Mouse (Mus musculus): ENCODE data around the gene Rplp0.

Rplp0 gene

DNA sequence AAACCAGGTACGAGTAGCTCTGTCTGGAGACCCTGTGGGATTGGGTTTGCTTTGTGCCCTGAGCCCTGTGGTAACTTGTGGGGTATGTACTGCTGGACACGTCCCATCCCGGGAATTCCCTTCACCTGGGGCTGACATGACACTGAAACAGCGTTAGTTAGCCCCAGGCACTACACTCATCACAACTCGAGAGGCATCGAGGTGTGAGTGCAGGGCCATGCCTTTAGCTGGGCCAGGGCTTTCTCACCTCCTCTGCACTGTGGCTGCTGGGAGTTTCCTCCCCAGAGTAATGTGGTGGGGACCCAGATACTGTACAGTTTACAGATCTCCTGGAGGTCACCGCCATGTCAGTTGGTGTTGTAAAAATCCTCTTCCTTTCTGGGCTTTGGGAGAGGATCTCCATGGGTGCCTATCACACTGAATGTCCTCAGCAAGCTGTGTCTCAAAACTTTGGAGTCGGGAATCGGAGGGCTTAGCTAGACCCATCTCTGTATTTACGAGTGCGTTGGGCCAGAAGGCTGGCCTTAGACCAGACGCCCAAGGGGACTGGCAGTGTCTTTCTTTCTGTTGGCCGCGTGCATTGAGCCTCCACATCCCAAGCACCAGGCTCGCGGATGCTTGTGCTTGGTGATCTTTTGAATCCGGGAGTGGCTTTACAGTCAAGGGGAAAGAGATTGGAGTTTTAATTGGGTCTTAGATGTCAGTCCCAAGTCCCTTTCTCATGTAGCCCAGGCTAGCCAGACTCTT, 32.6 kb upstream of the Rplp0 start:
- in situ Hi-C loops (cut with MboI, MseI), result no loop called here

DNA sequence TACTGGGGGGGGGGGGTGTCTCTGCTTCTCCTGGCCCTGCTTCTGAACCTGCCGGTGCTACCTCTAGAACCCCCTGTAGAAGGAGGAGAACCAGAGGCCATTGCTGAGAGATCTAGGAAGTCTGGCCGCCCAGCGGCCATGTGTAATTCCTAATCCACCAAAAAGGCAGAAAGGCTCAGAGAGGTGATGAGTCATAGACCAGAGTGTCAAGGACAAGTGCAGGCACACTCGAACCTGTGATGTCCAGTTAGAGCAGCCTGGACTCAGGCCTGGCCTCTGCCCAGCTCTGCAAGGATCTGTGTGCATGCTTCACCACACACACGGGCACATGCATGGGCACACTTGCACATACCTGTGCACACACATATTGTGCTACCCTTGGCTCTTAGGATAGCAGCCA, 31.1 kb upstream of the Rplp0 start:
- in situ Hi-C loops (cut with MboI, MseI), result no loop called here

DNA sequence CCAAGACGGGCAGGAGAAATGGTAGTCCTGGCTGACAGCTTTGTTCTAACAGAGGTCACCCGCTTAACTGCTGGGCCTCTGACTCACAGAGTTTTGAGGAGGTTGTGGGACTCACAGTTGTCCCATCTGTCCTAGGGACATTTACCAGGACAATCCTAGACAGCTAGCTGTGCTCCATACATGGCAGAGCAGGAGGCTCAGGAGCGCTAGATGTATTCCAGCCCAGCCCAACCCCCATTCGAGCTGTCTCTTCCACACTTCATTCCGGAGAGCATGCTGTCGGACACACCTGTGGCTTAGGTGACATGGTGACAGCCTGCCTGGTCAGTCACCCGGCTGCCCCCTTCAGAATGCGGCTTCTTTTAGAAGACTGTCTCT, 29.9 kb upstream of the Rplp0 start:
- in situ Hi-C loops (cut with MboI, MseI), result no loop called here

DNA sequence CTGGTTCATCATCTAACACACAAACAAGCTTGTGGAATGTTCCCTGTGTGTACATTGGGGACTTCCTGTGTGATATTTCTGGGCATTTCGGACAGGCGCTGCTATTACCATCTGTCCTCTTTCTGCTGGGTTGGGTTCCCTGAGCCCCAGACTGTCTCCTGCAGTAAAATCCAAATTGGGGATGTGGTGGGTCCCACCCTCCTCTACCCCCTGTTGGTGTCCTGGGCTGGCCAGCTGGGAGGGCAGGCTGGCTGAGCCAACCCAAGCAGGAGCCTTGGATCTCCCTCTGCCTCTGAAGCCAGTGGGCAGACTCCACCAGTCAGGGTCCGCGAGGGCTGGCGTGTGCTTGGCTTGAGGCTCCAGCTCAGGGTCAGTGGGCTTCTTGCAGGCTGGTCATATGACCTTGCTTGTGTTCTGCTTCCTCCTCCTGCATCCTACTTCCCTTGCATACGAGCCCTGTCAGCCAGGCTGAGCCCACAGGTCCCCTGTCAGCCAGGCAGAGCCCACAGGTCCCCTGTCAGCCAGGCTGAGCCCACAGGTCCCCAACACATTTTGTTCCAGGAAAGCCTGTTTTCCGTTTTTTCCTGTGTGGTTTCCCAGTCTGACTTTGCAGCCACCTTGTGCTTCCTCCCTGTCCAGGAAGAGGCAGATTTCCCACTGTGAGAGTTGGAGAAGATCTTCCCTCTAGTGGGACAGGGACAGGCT, 29.4 kb upstream of the Rplp0 start:
- in situ Hi-C loops (cut with MboI, MseI), result no loop called here

DNA sequence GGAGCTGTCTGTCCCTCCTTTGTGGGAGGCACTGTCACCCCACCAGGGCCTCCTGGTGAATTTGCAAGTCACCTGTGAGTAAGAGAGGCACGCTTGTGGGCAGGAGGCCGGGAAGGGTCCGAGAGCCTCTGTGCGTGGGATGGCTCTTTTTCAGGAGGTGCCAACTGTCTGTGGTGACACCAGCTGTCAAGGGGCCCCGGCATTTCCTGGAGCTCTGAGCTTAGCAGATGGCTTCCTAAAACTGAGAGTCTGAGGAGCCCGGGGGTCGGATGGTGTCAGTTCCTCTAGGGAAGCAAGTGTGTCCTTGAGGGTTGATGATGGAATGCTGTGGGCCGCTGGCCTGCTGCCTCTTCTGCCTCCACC, 28.8 kb upstream of the Rplp0 start:
- in situ Hi-C loops (cut with MboI, MseI), result no loop called here

DNA sequence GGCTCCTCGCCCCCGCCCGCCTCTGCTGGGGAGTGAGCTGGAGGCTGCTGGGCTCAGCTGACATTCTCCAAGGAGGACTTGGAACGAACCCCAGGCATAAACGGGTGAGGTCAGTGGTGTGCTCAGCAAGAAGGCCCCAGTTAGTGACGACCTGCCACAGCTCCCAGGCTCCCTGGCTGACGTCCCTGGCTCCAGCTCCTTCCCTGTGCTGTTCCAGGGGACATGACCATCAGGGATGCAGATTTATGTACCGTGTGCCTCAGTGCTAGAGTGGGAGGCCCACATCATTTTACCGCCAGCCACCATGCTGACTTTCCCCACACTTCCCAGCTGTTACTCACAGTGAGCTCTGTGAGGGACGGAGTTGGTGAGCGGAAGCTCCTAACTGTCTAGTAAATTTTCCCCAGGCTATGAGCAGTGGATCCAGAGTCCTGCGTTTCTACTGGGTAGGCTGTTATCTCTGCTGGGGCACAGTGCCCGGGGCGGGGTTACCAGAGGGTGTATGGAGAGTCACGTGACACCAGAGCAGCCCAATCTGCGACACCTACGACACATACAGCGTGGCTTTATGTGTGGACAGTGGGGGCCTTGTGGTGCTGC, 27.5 kb upstream of the Rplp0 start:
- in situ Hi-C loops (cut with MboI, MseI), result no loop called here

DNA sequence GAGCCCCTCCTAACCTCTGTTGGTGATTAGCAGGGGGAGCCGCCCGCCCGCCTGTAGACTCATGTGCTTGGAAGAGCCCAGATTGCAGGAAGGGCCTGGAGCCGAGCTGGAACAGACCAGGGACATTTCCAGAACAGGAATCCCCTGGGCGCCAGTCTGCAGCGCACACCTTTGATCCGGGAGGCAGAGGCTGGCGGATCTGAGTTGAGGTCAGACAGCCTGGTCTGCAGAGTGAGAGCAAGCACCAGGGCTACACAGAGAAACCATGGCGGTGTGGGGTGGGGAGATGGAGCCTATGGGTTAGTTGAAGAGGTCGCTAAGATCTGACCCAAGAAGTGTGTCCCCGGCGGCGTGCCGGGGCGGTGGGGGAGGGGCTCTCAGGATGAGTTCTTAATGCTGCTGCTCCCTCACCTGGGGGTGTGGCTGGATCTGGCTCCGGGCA, 25.0 kb upstream of the Rplp0 start:
- in situ Hi-C loops (cut with MboI, MseI), result no loop called here

DNA sequence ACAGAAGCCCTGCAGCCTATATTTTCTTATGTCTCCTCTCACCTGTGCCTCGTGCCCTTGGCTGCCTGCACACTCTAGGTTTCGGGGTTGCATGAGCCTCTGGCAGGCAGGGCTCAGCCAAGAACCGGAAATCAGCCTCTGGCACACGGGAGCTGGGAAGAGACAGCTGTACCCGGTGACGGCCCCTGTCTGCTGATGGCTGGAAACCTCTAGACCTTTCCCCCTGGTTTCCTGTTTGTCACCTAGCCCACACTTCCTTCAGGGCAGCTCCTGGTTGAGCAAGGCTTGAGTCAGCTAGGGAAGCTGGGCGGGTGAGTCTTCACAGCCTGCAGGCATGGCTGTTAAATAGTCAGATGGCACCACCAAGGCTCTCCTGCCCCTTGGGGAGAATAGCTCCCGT, 24.4 kb upstream of the Rplp0 start:
- in situ Hi-C loops (cut with MboI, MseI), result no loop called here

DNA sequence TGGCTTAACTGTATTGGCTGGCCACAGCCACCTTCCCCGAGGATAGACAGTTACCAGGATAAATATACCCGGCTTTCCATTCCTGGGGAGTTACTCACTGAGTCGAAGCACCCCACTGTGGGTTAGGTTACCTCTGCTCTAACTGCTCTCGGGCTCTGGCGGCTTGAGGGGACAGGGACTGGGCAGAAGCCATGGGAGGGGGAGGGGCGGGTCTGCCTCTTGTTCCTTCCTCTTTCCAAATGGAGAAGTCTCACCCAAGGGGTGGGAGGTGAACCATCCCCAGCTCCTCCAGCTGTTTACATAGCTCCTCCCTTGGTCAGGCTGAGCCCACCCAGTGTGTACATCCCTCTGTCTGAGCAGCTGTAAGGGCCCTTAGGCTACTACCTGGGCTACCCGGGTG, 23.6 kb upstream of the Rplp0 start:
- in situ Hi-C loops (cut with MboI, MseI), result no loop called here

DNA sequence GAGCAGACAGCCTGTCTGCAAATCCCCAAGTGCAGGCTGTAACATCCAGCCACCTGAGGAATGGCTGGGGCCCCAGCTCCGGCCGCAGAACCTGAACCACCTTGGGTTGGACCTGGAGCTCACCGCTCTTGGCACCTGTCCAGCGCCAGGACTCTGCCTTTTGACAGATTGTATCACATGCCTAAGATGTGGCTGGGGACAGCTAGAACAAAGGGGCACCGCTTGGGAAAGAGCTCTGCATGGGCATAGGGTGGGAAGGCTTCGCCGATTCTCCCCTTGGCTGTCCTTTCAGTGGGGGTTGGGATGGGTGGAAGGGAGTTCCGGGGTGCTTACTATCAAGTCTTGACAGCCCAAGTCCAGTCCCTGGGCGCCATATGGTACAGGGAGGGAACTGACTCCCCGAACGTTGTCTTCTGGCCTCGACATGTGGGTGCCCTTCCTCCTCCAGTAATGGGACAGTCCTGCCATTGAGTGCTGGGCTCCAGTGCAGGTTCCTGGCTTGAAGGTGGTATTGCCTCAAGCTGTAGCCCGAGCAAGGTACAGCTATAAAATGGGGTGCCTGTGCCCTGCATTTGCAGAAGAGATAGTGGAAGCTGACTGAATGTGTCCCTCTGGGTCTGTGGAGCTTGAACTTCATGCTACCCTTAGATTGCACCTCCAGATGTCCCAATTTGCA, 21.1 kb upstream of the Rplp0 start:
- in situ Hi-C loops (cut with MboI, MseI), result no loop called here

DNA sequence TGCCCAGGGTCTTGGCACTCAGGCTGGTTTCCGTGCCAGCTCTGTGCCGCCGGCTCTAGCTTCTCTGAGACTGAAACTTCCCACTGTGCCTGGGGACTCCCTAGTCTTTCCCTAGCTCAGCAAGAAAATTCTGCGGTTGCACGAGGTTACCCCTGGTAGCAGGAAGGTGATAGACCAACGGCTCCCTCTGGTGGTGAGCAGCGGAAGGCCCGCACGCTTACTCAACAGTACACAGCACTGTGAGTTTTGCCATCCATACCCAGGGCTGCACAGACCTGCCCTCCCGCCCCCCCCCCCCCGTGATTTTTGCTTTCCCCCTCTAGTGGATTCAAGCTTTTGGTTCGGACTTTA, 20.6 kb upstream of the Rplp0 start:
- in situ Hi-C loops (cut with MboI, MseI), result no loop called here

DNA sequence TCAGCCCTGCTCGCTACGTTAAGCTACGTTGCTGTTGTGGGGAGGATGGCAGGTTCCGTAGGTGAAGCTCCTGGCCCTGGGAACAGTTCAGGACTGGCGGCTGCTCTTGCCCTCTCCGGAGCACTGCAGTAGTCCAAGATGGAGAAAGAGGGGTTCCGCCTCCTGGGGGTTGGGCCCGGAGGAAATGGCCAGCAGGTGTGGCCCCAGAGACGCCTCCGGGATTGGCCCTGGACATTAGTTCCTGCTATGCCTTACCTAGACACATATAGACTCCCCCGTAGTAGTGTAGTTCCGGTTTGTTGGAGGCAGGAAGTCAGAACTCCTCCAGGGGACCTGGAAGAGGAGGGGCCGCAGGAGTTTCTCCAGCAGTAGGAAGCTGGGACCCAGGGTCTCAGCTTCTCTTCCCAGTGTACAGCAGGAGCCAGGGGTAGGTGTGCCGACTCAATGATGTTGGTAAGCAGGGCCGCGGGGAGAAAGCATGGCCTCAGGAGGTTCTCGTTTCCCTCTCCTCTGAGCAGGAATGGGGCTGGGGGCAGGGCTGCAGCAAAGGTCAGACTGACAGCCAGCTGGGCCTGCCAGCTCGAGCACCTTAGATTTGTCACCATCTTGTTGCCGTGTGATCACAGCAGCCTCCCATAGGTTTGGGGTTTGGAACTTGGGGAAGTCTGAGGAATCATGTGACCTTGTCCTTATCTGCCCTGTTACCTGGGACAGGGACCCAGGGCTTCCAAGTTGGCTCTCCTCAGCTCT, 16.5 kb upstream of the Rplp0 start:
- in situ Hi-C loops (cut with MboI, MseI), result loop anchor here (5.0 kb wide), 1 partner anchor 41 kb away; no protein-coding TSS in a partner anchor

DNA sequence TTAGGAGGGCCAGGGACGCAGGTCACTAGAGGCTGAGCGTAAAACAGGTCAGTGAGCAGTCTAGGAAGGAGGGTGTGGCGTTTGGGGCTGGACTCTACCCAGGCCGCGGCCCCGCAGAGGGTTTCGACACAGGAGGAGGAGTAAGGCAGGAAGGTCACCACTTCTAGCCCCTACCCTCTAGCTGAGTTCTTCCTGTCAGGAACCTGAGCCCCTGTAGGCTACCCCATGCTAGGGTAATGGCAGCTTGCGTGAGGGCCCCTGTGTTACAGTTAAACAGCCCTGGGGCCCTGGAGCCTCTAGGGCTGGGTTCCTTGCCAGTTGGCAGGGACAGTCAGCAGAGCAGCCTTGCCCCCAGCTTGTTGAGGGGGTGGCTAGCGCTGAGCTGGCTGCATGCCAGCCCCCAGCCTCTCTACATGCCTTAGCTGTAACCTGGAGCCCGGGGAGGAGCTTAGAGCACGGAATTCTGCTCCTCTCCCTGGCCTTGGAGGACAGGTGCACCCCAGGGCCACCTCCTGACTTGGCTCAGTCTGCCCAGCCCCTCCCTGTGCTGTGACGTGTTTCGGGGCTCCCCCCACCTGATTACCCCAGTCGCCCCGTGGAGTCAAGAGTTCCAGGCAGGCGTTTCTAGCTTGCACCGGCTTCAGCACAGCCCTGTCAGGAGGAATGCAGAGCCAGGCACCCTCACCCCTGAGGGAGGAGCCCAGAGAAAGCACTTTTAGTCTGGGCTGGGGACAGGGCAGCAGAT, 15.6 kb upstream of the Rplp0 start:
- in situ Hi-C loops (cut with MboI, MseI), result loop anchor here (5.0 kb wide), 1 partner anchor 41 kb away; no protein-coding TSS in a partner anchor

DNA sequence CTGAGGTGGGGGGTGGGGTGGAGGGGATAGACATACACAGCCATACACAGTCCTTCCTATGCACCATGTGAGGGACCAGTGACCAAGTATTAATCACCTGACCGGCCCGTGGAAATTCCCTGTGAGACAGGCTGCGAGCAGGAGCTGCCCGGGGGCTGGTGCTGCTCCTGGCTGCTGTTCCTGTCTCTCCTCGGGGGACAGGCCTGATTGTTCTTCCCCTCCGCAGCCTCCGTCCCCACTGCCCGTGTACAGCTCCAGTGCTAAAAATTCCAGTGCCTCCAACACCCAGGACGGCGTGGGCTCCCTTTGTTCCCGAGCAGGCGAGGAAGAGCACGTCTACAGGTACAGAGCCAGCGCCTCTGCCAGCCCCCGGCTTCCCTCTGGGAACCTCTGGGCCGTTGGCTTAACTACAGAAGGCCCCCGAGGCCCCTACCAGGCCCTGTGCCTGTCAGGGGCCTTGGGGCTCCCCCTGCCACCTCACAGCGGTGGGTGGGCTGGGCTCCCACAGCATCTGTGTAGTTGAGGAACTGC, 14.5 kb upstream of the Rplp0 start:
- in situ Hi-C loops (cut with MboI, MseI), result loop anchor here (5.0 kb wide), 1 partner anchor 42 kb away; no protein-coding TSS in a partner anchor

DNA sequence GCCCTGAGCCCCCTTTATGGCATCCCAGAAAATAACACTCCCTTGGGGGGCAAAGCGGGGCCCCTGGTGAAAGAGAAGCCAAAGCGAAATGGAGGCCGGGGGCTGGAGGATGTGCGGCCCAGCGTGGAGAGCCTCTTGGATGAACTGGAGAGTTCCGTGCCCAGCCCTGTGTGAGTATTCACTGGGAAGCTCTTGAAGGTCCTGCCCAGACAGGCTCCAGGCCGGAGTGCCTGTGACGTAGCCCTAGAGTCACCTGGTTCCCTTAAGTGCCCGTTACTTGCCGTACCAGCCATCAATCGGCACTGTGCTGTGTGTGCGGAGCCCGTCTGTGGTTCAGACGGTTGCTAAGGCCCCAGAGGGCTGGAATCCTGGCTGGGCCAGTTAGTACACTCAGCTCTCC, 13.6 kb upstream of the Rplp0 start:
- in situ Hi-C loops (cut with MboI, MseI), result no loop called here

DNA sequence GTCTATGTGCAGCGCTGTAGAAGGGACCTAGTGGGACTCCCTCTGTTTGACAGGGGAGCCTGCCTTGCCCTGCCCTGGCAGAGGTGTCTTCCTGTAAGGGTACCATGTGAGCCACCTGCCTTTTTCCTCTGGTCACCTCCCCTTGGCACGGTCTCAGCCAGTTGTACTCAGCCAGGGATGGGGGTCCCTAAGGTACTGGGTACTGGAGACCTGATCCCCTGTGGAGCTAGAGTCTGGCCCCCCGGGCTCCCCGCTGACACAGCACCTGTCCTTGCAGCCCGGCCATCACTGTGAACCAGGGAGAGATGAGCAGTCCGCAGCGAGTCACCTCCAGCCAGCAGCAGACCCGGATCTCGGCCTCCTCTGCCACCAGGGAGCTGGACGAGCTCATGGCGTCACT, 12.7 kb upstream of the Rplp0 start:
- in situ Hi-C loops (cut with MboI, MseI), result no loop called here

DNA sequence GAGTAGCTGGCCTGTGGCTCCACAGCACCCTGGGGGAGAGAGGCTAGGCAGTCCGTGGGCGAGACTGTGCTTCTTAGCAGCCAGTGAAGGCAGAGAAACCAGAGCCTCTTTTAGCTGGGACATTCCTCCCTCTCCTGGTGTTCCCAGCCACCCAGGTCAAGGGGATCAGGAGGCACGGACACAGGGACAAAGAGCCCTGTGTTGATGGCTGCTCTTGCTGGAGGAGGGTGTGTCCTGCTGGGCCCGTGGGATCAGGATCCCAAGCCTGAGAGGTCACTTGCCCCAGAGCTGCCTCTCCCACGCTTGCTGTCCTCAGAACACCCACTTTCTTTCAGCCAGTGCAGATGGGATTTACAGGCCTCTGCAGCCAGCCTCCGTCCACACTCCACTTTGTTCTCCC, 12.3 kb upstream of the Rplp0 start:
- in situ Hi-C loops (cut with MboI, MseI), result no loop called here

DNA sequence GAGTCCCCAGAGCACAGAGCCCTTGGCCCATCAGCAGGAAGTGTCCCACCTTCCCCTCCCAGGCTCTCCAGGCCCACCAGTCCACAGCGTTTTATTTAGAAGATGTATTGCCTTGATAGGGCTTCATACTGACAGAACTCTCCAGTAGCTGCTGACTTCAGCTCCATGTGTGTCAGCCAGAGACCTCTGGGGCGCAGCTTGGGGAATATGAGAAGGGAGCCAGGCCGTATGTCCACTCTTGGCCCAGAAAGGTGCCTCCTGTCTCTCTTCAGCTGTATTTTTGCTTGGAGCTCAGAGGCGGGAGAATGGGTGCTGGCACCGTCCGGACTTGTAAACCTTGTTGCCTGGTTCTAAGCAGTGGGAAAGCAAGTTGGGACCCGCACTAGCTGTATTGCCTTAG, 11.8 kb upstream of the Rplp0 start:
- in situ Hi-C loops (cut with MboI, MseI), result no loop called here

DNA sequence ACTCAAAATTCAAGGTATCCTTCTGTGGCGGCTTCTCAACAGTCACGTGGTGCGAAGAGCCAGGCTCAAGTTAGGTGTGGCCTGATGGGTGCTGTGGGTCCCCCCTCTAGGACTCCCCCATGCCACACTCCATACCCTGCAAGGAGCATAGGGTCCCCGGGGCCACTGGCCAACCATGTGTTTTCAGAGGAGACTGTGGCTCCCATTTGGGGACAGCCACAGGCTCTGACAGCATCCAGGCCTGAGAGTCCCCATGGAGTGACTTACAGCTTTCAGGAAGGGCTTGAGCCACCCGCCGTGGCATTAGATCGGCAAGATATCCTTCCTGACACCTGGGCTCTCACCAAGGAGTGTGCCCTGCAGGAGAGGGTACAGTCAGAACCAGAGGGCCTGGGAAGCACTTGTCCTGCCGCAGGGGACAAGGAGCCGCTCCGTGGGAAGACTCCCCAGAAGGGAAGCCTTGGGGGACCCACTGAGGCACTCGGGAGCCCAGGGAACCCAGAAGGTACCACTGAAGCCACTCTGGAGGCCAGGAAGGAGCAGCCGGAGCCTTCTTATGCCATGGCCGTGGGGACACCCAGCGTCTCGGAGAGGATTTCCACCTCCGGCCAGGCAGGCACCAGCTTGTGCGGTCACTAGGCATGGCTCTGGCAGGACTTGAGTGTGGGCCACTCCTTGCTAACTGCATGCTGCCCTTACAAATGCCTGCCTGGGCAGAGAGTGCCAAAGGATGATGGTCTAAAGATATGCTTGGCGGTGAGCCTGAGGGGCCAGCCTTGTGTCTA, 10.6 kb upstream of the Rplp0 start:
- in situ Hi-C loops (cut with MboI, MseI), result no loop called here

DNA sequence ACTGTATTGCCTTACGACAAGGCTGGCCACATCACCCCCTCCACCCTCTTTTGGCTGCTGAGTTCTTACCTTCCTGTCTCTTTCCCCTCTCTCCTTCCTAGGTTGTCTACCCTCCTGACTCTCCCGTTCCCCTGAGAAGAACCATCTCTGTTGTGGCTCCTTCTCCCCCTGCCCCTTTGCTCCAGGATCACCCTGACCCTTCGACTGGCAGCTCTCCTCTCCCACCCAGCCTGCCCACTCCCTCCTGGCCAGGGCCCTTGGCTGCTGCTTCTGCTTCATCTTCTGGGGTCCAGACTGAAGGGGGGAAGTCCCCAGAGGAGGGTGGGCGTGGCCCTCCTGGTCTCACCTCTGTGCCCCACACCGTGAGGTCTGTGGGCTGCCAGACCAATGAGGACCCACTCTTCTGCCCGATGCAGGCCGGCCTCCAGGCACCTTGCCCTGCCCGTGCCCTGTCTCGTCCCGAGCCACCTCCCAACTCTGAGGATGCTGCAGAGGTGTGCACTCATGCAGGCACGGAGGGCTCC, 8.7 kb upstream of the Rplp0 start:
- in situ Hi-C loops (cut with MboI, MseI), result no loop called here
